14 mouse cellular contexts compared by ENCODE assay signal in genomic region chr2:10147176-10147575, GRCm38 (mm10). TPM values are rescaled to one million over a fixed set of nuclear protein-coding genes. Genes with fewer than 3 reads are reported as not detected.
DNase-seq lines count a peak whose midpoint lies in the region; ATAC-seq and TF ChIP-seq lines count a peak whose summit lies in the region.
"Had no signal": no experiment of that assay in that cellular context is flagged by ENCODE, and none has a peak within 500 bp of the region (broad histone marks: within the 10 kb centered on the region; RNA-seq: fewer than 3 reads in every experiment).

No protein-coding gene starts in this region.

- H3K36me3 ChIP-seq in forebrain, embryonic 14.5 days (ENCODE audit: control insufficient read depth, insufficient read depth, low read length), result no peaks in the 10 kb centered on the region
- H3K36me3 ChIP-seq in forebrain, embryonic 11.5 days (ENCODE audit: control insufficient read depth, insufficient read depth, low read length), result no peaks in the 10 kb centered on the region
- no peaks in the 10 kb centered on the region for H3K36me3 ChIP-seq in liver, adult 2 months (ENCODE audit: control insufficient read depth, insufficient read depth, low read length)
- no peaks in the 10 kb centered on the region for H3K36me3 ChIP-seq in liver, embryonic 11.5 days (ENCODE audit: control insufficient read depth, insufficient read depth, low read length)
- H3K36me3 ChIP-seq: embryonic facial prominence, embryonic 13.5 days; midbrain, embryonic 13.5 days; neural tube, embryonic 12.5 days had no signal

- H3K9ac ChIP-seq in forebrain, embryonic 14.5 days (ENCODE audit: low read length), result no peak overlapping the region
- H3K9ac ChIP-seq in forebrain, embryonic 11.5 days (ENCODE audit: low read length), result no peak overlapping the region
- no peak overlapping the region for H3K9ac ChIP-seq in liver, adult 2 months (ENCODE audit: low read depth, low read length)
- H3K9ac ChIP-seq in liver, embryonic 11.5 days (ENCODE audit: low read depth, low read length), result no peak overlapping the region
- H3K9ac ChIP-seq: embryonic facial prominence, embryonic 13.5 days; midbrain, embryonic 13.5 days; neural tube, embryonic 12.5 days had no signal

- no peaks in the 10 kb centered on the region for H3K27me3 ChIP-seq in forebrain, embryonic 14.5 days (replicated peaks; ENCODE audit: control insufficient read depth, insufficient read depth, low read length)
- no peaks in the 10 kb centered on the region for H3K27me3 ChIP-seq in forebrain, embryonic 11.5 days (ENCODE audit: control insufficient read depth, insufficient read depth, low read length)
- no peaks in the 10 kb centered on the region for H3K27me3 ChIP-seq in liver, adult 2 months (ENCODE audit: control insufficient read depth, insufficient read depth, low read length)
- no peaks in the 10 kb centered on the region for H3K27me3 ChIP-seq in liver, embryonic 11.5 days (replicated peaks; ENCODE audit: control insufficient read depth, insufficient read depth, low read length)
- H3K27me3 ChIP-seq: embryonic facial prominence, embryonic 13.5 days; midbrain, embryonic 13.5 days; neural tube, embryonic 12.5 days had no signal

- intact Hi-C loops in left cerebral cortex, postnatal 10 days (cut with DNase I), result no loop called here

- TF ChIP-seq POLR2A in liver, adult 2 months (IDR thresholded peaks at IDR 0.05; ENCODE audit: extremely low read depth, insufficient read depth, low read length), result no peak

- no peaks in the 10 kb centered on the region for H3K79me2 ChIP-seq in liver, adult 2 months (ENCODE audit: control insufficient read depth, insufficient read depth, low read length)

- no peaks in the 10 kb centered on the region for H3K4me1 ChIP-seq in forebrain, embryonic 14.5 days (ENCODE audit: control insufficient read depth, insufficient read depth, low read length)
- H3K4me1 ChIP-seq in forebrain, embryonic 11.5 days (replicated peaks; ENCODE audit: control insufficient read depth, insufficient read depth, low read length), result no peaks in the 10 kb centered on the region
- H3K4me1 ChIP-seq in liver, adult 2 months (ENCODE audit: control insufficient read depth, insufficient read depth, low read length), result no peaks in the 10 kb centered on the region
- no peaks in the 10 kb centered on the region for H3K4me1 ChIP-seq in liver, embryonic 11.5 days (replicated peaks; ENCODE audit: control insufficient read depth, insufficient read depth, low read length)
- H3K4me1 ChIP-seq: midbrain, embryonic 13.5 days; neural tube, embryonic 12.5 days had no signal

- no peak overlapping the region for H3K27ac ChIP-seq in forebrain, embryonic 14.5 days (ENCODE audit: low read depth, low read length)
- H3K27ac ChIP-seq in forebrain, embryonic 11.5 days (ENCODE audit: low read depth, low read length), result no peak overlapping the region
- H3K27ac ChIP-seq in liver, adult 2 months (replicated peaks; ENCODE audit: insufficient read depth, low read depth, low read length), result no peak overlapping the region
- no peak overlapping the region for H3K27ac ChIP-seq in liver, embryonic 11.5 days (ENCODE audit: low read depth, low read length)
- H3K27ac ChIP-seq: embryonic facial prominence, embryonic 13.5 days; midbrain, embryonic 13.5 days; neural tube, embryonic 12.5 days had no signal

- ATAC-seq in forebrain, embryonic 14.5 days, result 0 out of 2 replicates have a peak, but pooled peaks have one; percentile 47
- ATAC-seq in forebrain, embryonic 11.5 days (replicated peaks; ENCODE audit: low FRiP score), result no peak
- no peak for ATAC-seq in liver, embryonic 11.5 days (replicated peaks; ENCODE audit: low FRiP score)
- ATAC-seq: CD4-positive, CD25-positive, alpha-beta regulatory T cell, adult 4 months; midbrain, embryonic 13.5 days had no signal

- no peak for TF ChIP-seq CTCF in liver, adult 2 months (IDR thresholded peaks at IDR 0.05; ENCODE audit: low read depth, low read length)

- H3K4me2 ChIP-seq in forebrain, embryonic 14.5 days (ENCODE audit: low read length), result no peak overlapping the region
- H3K4me2 ChIP-seq in forebrain, embryonic 11.5 days (ENCODE audit: low read depth, low read length, severe bottlenecking), result no peak overlapping the region
- no peak overlapping the region for H3K4me2 ChIP-seq in liver, embryonic 11.5 days
- H3K4me2 ChIP-seq: embryonic facial prominence, embryonic 13.5 days; midbrain, embryonic 13.5 days; neural tube, embryonic 12.5 days had no signal

- H3K9me3 ChIP-seq in forebrain, embryonic 14.5 days (replicated peaks; ENCODE audit: control insufficient read depth, low read length), result no peaks in the 10 kb centered on the region
- H3K9me3 ChIP-seq in forebrain, embryonic 11.5 days (ENCODE audit: control insufficient read depth, low read length), result no peaks in the 10 kb centered on the region
- no peaks in the 10 kb centered on the region for H3K9me3 ChIP-seq in liver, embryonic 11.5 days (ENCODE audit: control insufficient read depth, low read length)
- H3K9me3 ChIP-seq: embryonic facial prominence, embryonic 13.5 days; midbrain, embryonic 13.5 days; neural tube, embryonic 12.5 days had no signal

- H3K4me3 ChIP-seq in forebrain, embryonic 14.5 days (ENCODE audit: low read depth, low read length), result no peak overlapping the region
- no peak overlapping the region for H3K4me3 ChIP-seq in forebrain, embryonic 11.5 days (ENCODE audit: low read depth, low read length)
- no peak overlapping the region for H3K4me3 ChIP-seq in liver, adult 2 months (ENCODE audit: insufficient read depth, low read depth, low read length)
- H3K4me3 ChIP-seq in liver, embryonic 11.5 days (ENCODE audit: low read depth, low read length), result no peak overlapping the region
- H3K4me3 ChIP-seq: embryonic facial prominence, embryonic 13.5 days; midbrain, embryonic 13.5 days; neural tube, embryonic 12.5 days had no signal

- peak; percentile 41 for DNase-seq in forebrain, embryonic 14.5 days (ENCODE audit: low spot score)
- no peak for DNase-seq in forebrain, embryonic 11.5 days (ENCODE audit: low spot score)
- peak; percentile 69 for DNase-seq in liver, adult 2 months (ENCODE audit: extremely low read depth, low read depth, low spot score)
- no peak for DNase-seq in liver, embryonic 11.5 days (ENCODE audit: low spot score)
- DNase-seq in left cerebral cortex, postnatal 10 days (ENCODE audit: extremely low spot score in 1 of 2, low spot score in 2 of 2), result peak; percentile 17 to 33
- no peak for DNase-seq in Muller cell, postnatal 12 days (ENCODE audit: inconsistent ontology term)
- DNase-seq in spleen, adult 12 weeks (ENCODE audit: low spot score), result no peak
- DNase-seq: cerebellum, adult 9-11 months; gastrocnemius, postnatal 25 days; kidney, postnatal 10 days had no signal

- 73% methylated on average over 8 of the region's 8 CpGs for WGBS in forebrain, embryonic 14.5 days
- 87% methylated on average over 8 of the region's 8 CpGs for WGBS in forebrain, embryonic 11.5 days
- 35% methylated on average over 8 of the region's 8 CpGs for WGBS in liver, adult 2 months
- 71% methylated on average over 8 of the region's 8 CpGs for WGBS in liver, embryonic 11.5 days

RNA-seq across cellular contexts. Expression of gene Itih5, which starts 6.2 kb away (rescaled TPM):
- 3.4 and 5.8 TPM in 2 replicates for polyA plus RNA-seq in forebrain, embryonic 14.5 days (2014; fragmentation: Nextera tagmentation; extraction: Ambion mirVana)
- 3.5 and 3.7 TPM in 2 replicates for polyA plus RNA-seq in forebrain, embryonic 11.5 days (2014; fragmentation: Nextera tagmentation; extraction: Ambion mirVana)
- 7.4 and 7.8 TPM in 2 replicates for total RNA-seq in liver, adult 2 months (2014; rRNA removed)
- 1.9 and 4.6 TPM in 2 replicates for polyA plus RNA-seq in liver, adult 2 months (2012; rRNA removed)
- polyA plus RNA-seq in liver, embryonic 11.5 days (2014; fragmentation: Nextera tagmentation; extraction: Ambion mirVana), result 7.7 and 7.8 TPM in 2 replicates
- total RNA-seq in left cerebral cortex, postnatal 10 days (2021), result 10 to 100 TPM in 1 of 2 experiments, 1 to 10 TPM in 1; 9.2 to 12.0 TPM

RNA-seq across cellular contexts. Expression of gene Itih2, which starts 16.0 kb away (rescaled TPM):
- 1.4 and 3.0 TPM in 2 replicates for polyA plus RNA-seq in forebrain, embryonic 14.5 days (2014; fragmentation: Nextera tagmentation; extraction: Ambion mirVana)
- 0.12 and 0.16 TPM in 2 replicates for polyA plus RNA-seq in forebrain, embryonic 11.5 days (2014; fragmentation: Nextera tagmentation; extraction: Ambion mirVana)
- 677 and 1,125 TPM in 2 replicates for total RNA-seq in liver, adult 2 months (2014; rRNA removed)
- 409 and 422 TPM in 2 replicates for polyA plus RNA-seq in liver, adult 2 months (2012; rRNA removed)
- 259 and 294 TPM in 2 replicates for polyA plus RNA-seq in liver, embryonic 11.5 days (2014; fragmentation: Nextera tagmentation; extraction: Ambion mirVana)
- 1 to 10 TPM; 3.3 to 3.5 TPM for total RNA-seq in left cerebral cortex, postnatal 10 days (2021)
- polyA plus RNA-seq: CD4-positive, CD25-positive, alpha-beta regulatory T cell, adult 4 months had no signal

Comparison
In these comparisons a context has a peak if more than half of its experiments do, and no peak if none do; other contexts are left out.
1. DNase-seq: peak in forebrain, embryonic 14.5 days (single experiment), liver, adult 2 months (single experiment) and left cerebral cortex, postnatal 10 days (2 of 2); none in forebrain, embryonic 11.5 days (single experiment), liver, embryonic 11.5 days (single experiment), Muller cell, postnatal 12 days (single experiment) and spleen, adult 12 weeks (single experiment).
2. RNA of gene Itih2, which starts 16.0 kb away (polyA plus RNA-seq): 409 to 422 TPM in liver, adult 2 months and 259 to 294 TPM in liver, embryonic 11.5 days; 1.4 to 3.0 TPM in forebrain, embryonic 14.5 days and 0.12 to 0.16 TPM in forebrain, embryonic 11.5 days; every median in the first group is over 10 times any median in the second.